8 mouse cellular contexts compared by ENCODE assay signal in the genomic region with DNA sequence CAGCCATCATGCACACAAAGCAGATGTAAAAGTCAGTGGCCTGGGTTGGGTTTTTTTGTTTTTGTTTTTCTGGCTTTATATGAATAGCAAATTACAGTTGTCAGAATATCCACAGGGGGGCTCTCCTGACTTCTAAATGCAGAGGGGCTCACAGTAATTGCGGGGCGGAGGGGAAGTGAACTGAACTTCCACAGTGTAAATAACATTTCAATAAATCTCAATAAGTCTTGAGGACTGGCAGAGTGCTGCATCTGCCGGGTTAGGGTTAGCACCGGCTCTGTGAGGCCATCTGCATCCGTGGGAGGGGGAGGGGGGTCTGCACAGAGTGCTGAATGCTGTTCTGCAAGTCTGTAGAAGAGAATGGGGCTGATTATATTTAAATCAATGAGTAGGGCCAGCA. TPM values are rescaled to one million over a fixed set of nuclear protein-coding genes. Genes with fewer than 3 reads are reported as not detected.
DNase-seq lines count a peak whose midpoint lies in the region.

No protein-coding gene starts in this region.

- peak; percentile 25 for DNase-seq in adrenal gland, postnatal 10 days
- no peak for DNase-seq in adrenal gland, postnatal 4 days (ENCODE audit: low spot score in 2 of 2)
- peak; percentile 29 for DNase-seq in right cerebral cortex, postnatal 14 days
- no peak for DNase-seq in right cerebral cortex, adult 18-20 months
- DNase-seq in layer of hippocampus, adult 9-11 months: peak; percentile 9
- DNase-seq in retina, postnatal 1 day: peak; percentile 81
- no peak for DNase-seq in adrenal gland, adult 8-10 months
- no peak for DNase-seq in liver

RNA-seq across cellular contexts. Expression of a gene that starts 50.3 kb away (rescaled TPM):
- 10 to 100 TPM; 12.5 to 14.9 TPM for total RNA-seq in adrenal gland, postnatal 10 days (2021)
- 10 to 100 TPM; 19.0 to 24.8 TPM for total RNA-seq in adrenal gland, postnatal 4 days (2021)
- 10 to 100 TPM; 17.6 to 19.9 (median 18.2) TPM for total RNA-seq in adrenal gland, adult 8-10 months (2022)

Comparison
In these comparisons a context has a peak if more than half of its experiments do, and no peak if none do; other contexts are left out.
1. DNase-seq: peak in adrenal gland, postnatal 10 days (single experiment), right cerebral cortex, postnatal 14 days (single experiment), layer of hippocampus, adult 9-11 months (single experiment) and retina, postnatal 1 day (single experiment); none in adrenal gland, postnatal 4 days (0 of 2), right cerebral cortex, adult 18-20 months (single experiment), adrenal gland, adult 8-10 months (single experiment) and liver (single experiment).